Mouse (Mus musculus): ENCODE results near the gene Tigd2.

The Tigd2 gene

DNA sequence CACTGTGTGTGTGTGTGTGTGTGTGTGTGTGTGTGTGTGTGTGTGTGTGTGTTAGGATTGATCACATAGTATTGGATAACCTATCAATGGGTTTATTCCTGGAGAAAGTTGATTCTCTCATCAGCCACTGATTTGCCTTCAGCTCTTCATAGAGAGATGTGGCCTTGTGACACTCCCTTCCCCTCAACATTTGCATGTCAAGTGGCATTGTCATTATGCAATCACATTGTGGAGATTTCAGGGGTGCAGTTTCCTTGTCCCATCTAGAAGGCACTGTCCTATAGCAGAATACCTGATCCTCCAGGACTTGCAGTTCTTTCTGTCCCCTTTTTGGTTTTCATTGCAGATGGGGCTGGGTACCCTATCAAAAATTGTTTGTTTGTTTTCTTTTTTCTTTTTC lies 41.9 kb downstream of the Tigd2 start:
- peak; percentile 66 for DNase-seq (ENCODE audit: low read depth, low spot score)

- no peak for DNase-seq (ENCODE audit: low read depth, low spot score)
These were observed 47.2 kb downstream of the Tigd2 start for GRCm38 (mm10) chr6:59255909-59256308.

All from ES-CJ7 (cell line).